Comparison of ENCODE assay signal across 8 mouse cellular contexts in the genomic region with DNA sequence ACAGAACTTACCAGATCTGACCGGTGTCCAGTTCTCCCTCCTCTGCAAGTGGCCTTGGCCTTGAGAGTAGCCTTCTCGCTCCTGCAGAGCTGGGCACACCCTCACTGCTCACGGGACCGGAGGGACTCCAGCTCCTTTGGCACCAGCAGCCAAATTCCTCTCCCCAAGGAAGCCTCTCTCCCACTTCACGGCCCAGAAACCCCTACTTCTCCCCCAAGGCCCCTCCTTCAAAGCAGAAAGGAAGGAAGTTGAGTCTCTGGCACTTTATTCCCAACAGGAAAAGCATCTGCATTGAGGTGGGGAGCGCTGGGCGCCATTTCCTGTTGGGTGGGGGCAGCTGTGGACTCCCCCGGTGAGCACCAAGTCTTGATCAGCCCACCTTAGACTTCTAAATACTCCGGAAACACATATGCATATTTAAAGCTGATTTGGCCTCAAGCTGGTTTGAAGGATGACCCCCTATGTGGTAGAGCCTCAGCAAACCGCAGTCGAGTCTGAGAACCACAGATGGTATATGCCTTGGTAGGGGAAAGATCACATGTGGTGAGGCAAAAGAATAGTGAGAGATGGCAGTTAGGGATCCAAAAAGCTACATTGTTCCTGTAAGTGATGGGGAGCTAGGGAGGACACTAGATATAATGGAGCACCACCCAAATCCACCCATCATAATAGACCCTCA. TPM values are rescaled to one million over a fixed set of nuclear protein-coding genes. Genes with fewer than 3 reads are reported as not detected.
DNase-seq lines count a peak whose midpoint lies in the region; ATAC-seq and TF ChIP-seq lines count a peak whose summit lies in the region.

A gene (minus strand): TSS at position 207 of the 679 bp plus-strand sequence.

- H3K4me1 ChIP-seq in ES-E14 (ENCODE audit: control insufficient read depth in 2 of 2, insufficient read depth in 2 of 2, low read length in 2 of 2, poor library complexity in 1 of 2) = peaks cover 2 to 28% of the 10 kb centered on the region in 2 experiments; a peak in 3 of 4 replicates
- peaks cover 26% of the 10 kb centered on the region for H3K4me1 ChIP-seq in forebrain, embryonic 15.5 days
- peaks cover 23% of the 10 kb centered on the region for H3K4me1 ChIP-seq in midbrain, embryonic 13.5 days (replicated peaks)

- H3K36me3 ChIP-seq in C2C12 (ENCODE audit: control insufficient read depth, insufficient read depth) = peaks cover 25% of the 10 kb centered on the region
- H3K36me3 ChIP-seq in ES-E14 (ENCODE audit: control insufficient read depth, insufficient read depth, low read length, poor library complexity, severe bottlenecking) = peaks cover 16% of the 10 kb centered on the region
- H3K36me3 ChIP-seq in forebrain, embryonic 15.5 days = peaks cover 16% of the 10 kb centered on the region
- peaks cover 21% of the 10 kb centered on the region for H3K36me3 ChIP-seq in midbrain, embryonic 13.5 days

- no peaks in the 10 kb centered on the region for H3K9me3 ChIP-seq in ES-E14 (ENCODE audit: control insufficient read depth, insufficient read depth, low read depth, low read length)
- no peaks in the 10 kb centered on the region for H3K9me3 ChIP-seq in forebrain, embryonic 15.5 days
- H3K9me3 ChIP-seq in midbrain, embryonic 13.5 days = no peaks in the 10 kb centered on the region

- ATAC-seq in forebrain, embryonic 15.5 days (replicated peaks) = no peak
- ATAC-seq in midbrain, embryonic 13.5 days = no peak
- no peak for ATAC-seq in activated CD4-positive, CD25-positive, alpha-beta regulatory T cell, adult 4 months

- no peak for DNase-seq in ES-E14 (ENCODE audit: low read depth, low spot score)
- peak; percentile 51 for DNase-seq in kidney, postnatal 14 days
- no peak for DNase-seq in c-Kit-positive CD71-positive TER-119-positive erythroid progenitor cells, embryonic 14.5 days (ENCODE audit: low spot score)
- DNase-seq in spleen, postnatal 36 days (ENCODE audit: low spot score in 2 of 2) = no peak

- H3K27ac ChIP-seq in ES-E14 (ENCODE audit: insufficient read depth, low read depth, low read length, poor library complexity, severe bottlenecking) = peak within 1 kb of the TSS; percentile 50; the same call in 1 of the 2 replicates
- peak within 1 kb of the TSS; percentile 14; the same call in 1 of the 2 replicates for H3K27ac ChIP-seq in forebrain, embryonic 15.5 days (replicated peaks)
- no peak within 1 kb of the TSS for H3K27ac ChIP-seq in midbrain, embryonic 13.5 days

- WGBS in forebrain, embryonic 15.5 days = 77% methylated on average over 11 of the region's 11 CpGs
- WGBS in midbrain, embryonic 13.5 days = 72% methylated on average over 11 of the region's 11 CpGs

- in situ Hi-C loops in ES-E14 (cut with MboI; ENCODE audit: low sequenced_read_pairs in 2 of 2, unreplicated experiment in 2 of 2) = no loop called here

- H3K4me3 ChIP-seq in C2C12 (ENCODE audit: insufficient read depth, poor library complexity, severe bottlenecking) (peak within 1 kb of the TSS; percentile 97), ES-E14 (ENCODE audit: insufficient read depth in 1 of 2, low read depth in 1 of 2, low read length in 2 of 2, poor library complexity in 1 of 2, severe bottlenecking in 1 of 2) (peak within 1 kb of the TSS; percentile 57 to 93)
- peak within 1 kb of the TSS; percentile 88; the same call in 1 of the 2 replicates for H3K4me3 ChIP-seq in forebrain, embryonic 15.5 days
- peak within 1 kb of the TSS; percentile 88 for H3K4me3 ChIP-seq in midbrain, embryonic 13.5 days (replicated peaks)

- no peaks in the 10 kb centered on the region for H3K27me3 ChIP-seq in C2C12 (ENCODE audit: control insufficient read depth, insufficient read depth, insufficient read length)
- no peaks in the 10 kb centered on the region for H3K27me3 ChIP-seq in forebrain, embryonic 15.5 days
- peaks cover 11% of the 10 kb centered on the region; the same call in 1 of the 2 replicates for H3K27me3 ChIP-seq in midbrain, embryonic 13.5 days

- peaks cover 41% of the 10 kb centered on the region for H3K79me2 ChIP-seq in C2C12 (ENCODE audit: control insufficient read depth, insufficient read depth)

- peak within 1 kb of the TSS; percentile 70 for H3K4me2 ChIP-seq in forebrain, embryonic 15.5 days (replicated peaks)
- H3K4me2 ChIP-seq in midbrain, embryonic 13.5 days (replicated peaks) = peak within 1 kb of the TSS; percentile 99

- H3ac ChIP-seq in C2C12 (ENCODE audit: control insufficient read depth, insufficient read length, low read depth) = no peak within 1 kb of the TSS

- no peak for TF ChIP-seq CTCF in C2C12 (IDR thresholded peaks at IDR 0.05; ENCODE audit: control insufficient read depth, insufficient read depth, insufficient read length)

- peaks cover 25% of the 10 kb centered on the region for H3K79me3 ChIP-seq in C2C12 (ENCODE audit: low read depth)

- H3K9ac ChIP-seq in ES-E14 (ENCODE audit: insufficient read depth, low read depth, low read length, poor library complexity, severe bottlenecking) = peak within 1 kb of the TSS; percentile 18; the same call in 1 of the 2 replicates
- 0 out of 2 replicates have a peak within 1 kb of the TSS, but pooled peaks have one; percentile 87 for H3K9ac ChIP-seq in forebrain, embryonic 15.5 days (replicated peaks)
- peak within 1 kb of the TSS; percentile 90 for H3K9ac ChIP-seq in midbrain, embryonic 13.5 days (replicated peaks)

TF ChIP-seq in C2C12, 6 proteins besides CTCF, POLR2A, EP300 and RAD21:
- TF ChIP-seq MYOD1 (IDR thresholded peaks at IDR 0.05; ENCODE audit: control insufficient read depth, insufficient read length, low read depth) (no peak), CEBPB (IDR thresholded peaks at IDR 0.05; ENCODE audit: low read depth) (no peak), MAX (IDR thresholded peaks at IDR 0.05) (no peak), FOSL1 (IDR thresholded peaks at IDR 0.05; ENCODE audit: insufficient read depth, low read length, poor library complexity, severe bottlenecking) (no peak), USF1 (IDR thresholded peaks at IDR 0.05; ENCODE audit: low read depth) (no peak), MYOG (IDR thresholded peaks at IDR 0.05; ENCODE audit: control insufficient read depth, extremely low read depth, insufficient read length) (no peak)
TF ChIP-seq in C2C12: peak in this region for 0.

TF ChIP-seq in ES-E14, 5 proteins besides CTCF, POLR2A, EP300 and RAD21:
- TF ChIP-seq ZC3H11A (IDR thresholded peaks at IDR 0.05; ENCODE audit: borderline replicate concordance, low read depth, low read length) = no peak
- TF ChIP-seq ZNF384 (IDR thresholded peaks at IDR 0.05; ENCODE audit: low read depth, low read length) = no peak
- no peak for TF ChIP-seq MAFK (IDR thresholded peaks at IDR 0.05; ENCODE audit: insufficient read depth, low read depth, low read length)
- no peak for TF ChIP-seq CHD2 (IDR thresholded peaks at IDR 0.05; ENCODE audit: low read depth, low read length)
- TF ChIP-seq HCFC1 (IDR thresholded peaks at IDR 0.05; ENCODE audit: borderline replicate concordance, insufficient read depth, low read length) = no peak

RNA-seq across cellular contexts. Expression of the gene that starts here (rescaled TPM):
- 0.97 TPM for polyA plus RNA-seq in C2C12 (2012; fragmentation: generic; extraction: Trizol)
- total RNA-seq in ES-E14 (2012; rRNA removed) = 22.0 and 33.5 TPM in 2 replicates
- 10.1 and 11.9 TPM in 2 replicates for polyA plus RNA-seq in forebrain, embryonic 15.5 days (2015; fragmentation: Nextera tagmentation; extraction: Ambion mirVana)
- polyA plus RNA-seq in midbrain, embryonic 13.5 days (2015; fragmentation: Nextera tagmentation; extraction: Ambion mirVana) = 10.4 and 11.7 TPM in 2 replicates
- polyA plus RNA-seq in activated CD4-positive, CD25-positive, alpha-beta regulatory T cell, adult 4 months (2017; shearing (Covaris generic)) = 1 to 10 TPM in 1 of 2 experiments, under 1 TPM in 1; 0.54 to 2.0 TPM

Comparison
In these comparisons a context has a peak if more than half of its experiments do, and no peak if none do; other contexts are left out.
1. H3K9ac ChIP-seq: peak in every context shown above with its lines; median percentile 90 in midbrain, embryonic 13.5 days; 87 in forebrain, embryonic 15.5 days; 18 in ES-E14.